Mouse (Mus musculus): ENCODE measurements at regions not wholly inside any gene's neighbourhood (a gene's known extent, or its start where the extent isn't known, plus 50 kb on each side); places are given as distances from the start of the nearest gene placed in this dataset.

DNA sequence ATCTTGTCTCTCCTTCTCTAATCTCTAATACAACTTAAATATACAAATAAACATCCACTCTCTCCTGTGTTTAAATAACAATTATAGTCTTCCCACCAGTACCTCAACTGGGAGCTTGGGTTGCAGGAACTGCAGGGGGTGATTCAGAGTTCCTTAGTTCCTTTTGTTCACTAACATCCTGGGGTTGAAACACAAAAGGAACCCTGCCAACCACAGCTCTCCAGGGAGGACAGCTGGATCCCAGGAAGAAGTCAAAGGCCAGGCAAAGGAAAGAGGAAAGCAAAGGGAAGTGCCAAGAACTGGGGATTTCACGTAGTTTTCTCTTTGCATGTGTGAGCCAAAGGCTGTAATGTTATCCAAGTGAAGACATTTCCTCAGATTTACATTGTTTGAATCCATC, 296.1 kb downstream of the Cbln4 start:
- TF ChIP-seq CTCF (IDR thresholded peaks at IDR 0.05; ENCODE audit: borderline replicate concordance, insufficient read depth, low read length), result no peak
- TF ChIP-seq POLR2A (IDR thresholded peaks at IDR 0.05; ENCODE audit: low read depth, low read length), result no peak
